Mouse (Mus musculus): Measurements from ENCODE around the gene Btbd2. TPM values are rescaled to one million over a fixed set of nuclear protein-coding genes. Genes with fewer than 3 reads are reported as not detected.
"Not testable (repeated sequence)": the region's sequence is repeated elsewhere in the genome, so short reads cannot be mapped to it uniquely, and the experiment has no call there.

The Btbd2 gene
- polyA plus RNA-seq, 1 experiment from 2014 or later = 71.8 TPM

DNA sequence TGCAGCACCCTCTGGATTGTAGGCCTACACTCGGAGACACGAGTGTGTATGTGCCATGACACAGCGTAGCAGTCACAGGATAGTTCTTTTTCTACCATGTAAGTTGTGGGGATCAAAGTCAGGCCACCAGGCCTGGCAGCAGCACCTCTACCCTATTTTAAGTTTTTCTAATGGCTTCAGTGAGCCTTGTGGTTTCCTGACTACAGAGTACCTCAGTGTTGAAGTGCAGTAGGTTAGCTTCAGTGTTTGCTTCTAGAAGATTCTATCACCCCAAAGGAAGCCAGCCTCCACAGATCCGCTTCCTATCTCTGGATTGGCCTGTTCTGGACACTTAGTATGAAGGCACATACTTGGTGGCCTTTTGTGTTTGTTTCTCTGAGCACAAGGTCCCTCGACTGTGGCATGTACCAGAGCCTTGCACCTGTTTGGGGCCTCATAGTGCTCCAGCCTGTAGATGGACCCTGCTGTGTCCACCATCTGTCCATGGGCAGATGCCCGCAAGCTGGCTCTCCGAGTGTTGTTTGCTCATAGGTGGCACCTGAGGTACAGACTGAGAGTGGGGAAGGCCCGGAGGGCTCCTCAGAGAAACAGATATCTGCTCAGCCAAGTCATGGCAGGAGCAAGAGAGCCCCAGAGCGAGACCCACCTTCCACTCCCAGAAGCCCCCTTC, 46.6 kb downstream of the Btbd2 start:
- Histone ChIP-seq H3K4me3 (ENCODE audit: low read depth, low read length) (no peak overlapping the region), H3K27ac (ENCODE audit: low read length) (no peak overlapping the region), H3K9ac (ENCODE audit: low read depth, low read length) (0 out of 2 replicates have a peak overlapping the region, but pooled peaks have one; percentile 6), H3K4me2 (ENCODE audit: low read length) (no peak overlapping the region), H3K36me3 (ENCODE audit: control insufficient read depth, insufficient read depth, low read length) (peaks cover 41% of the 10 kb centered on the region), H3K9me3 (replicated peaks; ENCODE audit: control insufficient read depth, low read length, poor library complexity, severe bottlenecking) (no peaks in the 10 kb centered on the region), H3K27me3 (ENCODE audit: control insufficient read depth, insufficient read depth, low read depth, low read length) (no peaks in the 10 kb centered on the region), H3K4me1 (ENCODE audit: control insufficient read depth, insufficient read depth, low read length) (no peaks in the 10 kb centered on the region)
- WGBS = 93% methylated on average over 9 of the region's 9 CpGs
- no peak for ATAC-seq

DNA sequence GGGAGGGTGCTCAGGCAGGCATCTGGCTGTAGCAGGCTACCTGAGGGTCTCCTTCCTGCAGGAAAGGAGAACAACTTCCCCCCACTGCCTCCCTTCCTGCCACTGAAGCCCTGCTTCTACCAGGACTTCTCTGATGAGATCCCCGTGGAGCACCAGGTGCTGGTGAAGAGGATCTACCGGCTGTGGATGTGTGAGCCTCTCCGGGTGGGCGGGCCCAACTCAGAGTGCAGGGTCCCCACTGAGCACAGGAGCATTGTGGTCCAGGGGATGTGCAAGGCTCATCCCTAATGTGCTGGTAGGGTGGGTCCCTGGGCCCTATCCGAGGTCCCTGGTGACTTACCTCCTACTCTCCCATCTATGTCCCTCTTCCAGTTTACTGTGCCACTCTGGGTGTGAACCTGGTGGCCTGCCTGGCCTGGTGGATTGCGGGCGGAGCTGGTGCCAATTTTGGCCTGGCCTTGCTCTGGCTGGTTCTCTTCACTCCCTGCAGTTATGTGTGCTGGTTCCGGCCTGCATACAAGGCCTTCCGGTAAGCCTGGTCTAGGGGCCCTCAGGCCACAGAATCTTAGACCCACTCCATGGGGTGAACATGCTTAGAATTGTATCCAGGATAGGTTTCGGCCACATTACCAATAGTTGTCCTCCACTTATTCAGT, 47.5 kb downstream of the Btbd2 start:
- Histone ChIP-seq H3K4me3 (ENCODE audit: low read depth, low read length) (no peak overlapping the region), H3K27ac (ENCODE audit: low read length) (no peak overlapping the region), H3K36me3 (ENCODE audit: control insufficient read depth, insufficient read depth, low read length) (peaks cover 36% of the 10 kb centered on the region), H3K9ac (ENCODE audit: low read depth, low read length) (no peak overlapping the region), H3K4me2 (ENCODE audit: low read length) (no peak overlapping the region), H3K9me3 (replicated peaks; ENCODE audit: control insufficient read depth, low read length, poor library complexity, severe bottlenecking) (no peaks in the 10 kb centered on the region), H3K4me1 (ENCODE audit: control insufficient read depth, insufficient read depth, low read length) (peaks cover 2% of the 10 kb centered on the region; the same call in 1 of the 2 replicates), H3K27me3 (ENCODE audit: control insufficient read depth, insufficient read depth, low read depth, low read length) (no peaks in the 10 kb centered on the region)
- no peak for ATAC-seq
- 90% methylated on average over 10 of the region's 10 CpGs for WGBS

DNA sequence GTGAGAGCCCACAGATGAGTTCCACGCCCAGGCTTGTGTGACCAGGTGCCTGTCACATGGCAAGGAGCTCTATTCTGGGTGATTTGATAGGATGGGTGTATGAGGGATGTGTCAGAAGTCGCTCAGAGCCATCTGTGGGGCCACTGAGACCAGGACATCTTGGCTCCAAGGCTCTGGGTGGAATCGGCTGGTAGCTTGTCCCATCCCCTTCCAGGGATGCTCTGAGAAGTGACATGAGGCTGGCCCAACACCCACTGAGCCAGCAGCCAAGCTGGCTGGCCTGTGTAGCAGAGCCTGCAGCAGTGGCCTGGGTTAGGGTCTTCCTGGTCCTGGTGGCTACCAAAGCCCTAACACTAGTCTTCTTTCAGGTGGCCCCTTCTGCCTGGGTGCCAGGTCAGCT, 48.4 kb downstream of the Btbd2 start:
- Histone ChIP-seq H3K4me3 (ENCODE audit: low read depth, low read length) (no peak overlapping the region), H3K9me3 (replicated peaks; ENCODE audit: control insufficient read depth, low read length, poor library complexity, severe bottlenecking) (no peaks in the 10 kb centered on the region), H3K27ac (ENCODE audit: low read length) (no peak overlapping the region), H3K36me3 (ENCODE audit: control insufficient read depth, insufficient read depth, low read length) (peaks cover 33% of the 10 kb centered on the region), H3K4me1 (ENCODE audit: control insufficient read depth, insufficient read depth, low read length) (peaks cover 12% of the 10 kb centered on the region), H3K27me3 (ENCODE audit: control insufficient read depth, insufficient read depth, low read depth, low read length) (no peaks in the 10 kb centered on the region), H3K9ac (ENCODE audit: low read depth, low read length) (no peak overlapping the region; the same call in 1 of the 2 replicates), H3K4me2 (ENCODE audit: low read length) (no peak overlapping the region)
- no peak for ATAC-seq
- WGBS = 90% methylated on average over 3 of the region's 3 CpGs

GRCm38 (mm10) chr10:80606737-80607350, 50.0 kb downstream of the Btbd2 start:
- no peak overlapping the region for H3K27ac ChIP-seq (ENCODE audit: low read length)
- H3K9ac ChIP-seq (ENCODE audit: low read depth, low read length) = no peak overlapping the region
- H3K4me3 ChIP-seq (ENCODE audit: low read depth, low read length) = no peak overlapping the region
- no peak overlapping the region for H3K4me2 ChIP-seq (ENCODE audit: low read length)
- H3K9me3 ChIP-seq (replicated peaks; ENCODE audit: control insufficient read depth, low read length, poor library complexity, severe bottlenecking) = no peaks in the 10 kb centered on the region
- 96% methylated on average over 34 of the region's 34 CpGs for WGBS
- ATAC-seq = no peak
- no peaks in the 10 kb centered on the region for H3K27me3 ChIP-seq (ENCODE audit: control insufficient read depth, insufficient read depth, low read depth, low read length)
- peaks cover 33% of the 10 kb centered on the region for H3K36me3 ChIP-seq (ENCODE audit: control insufficient read depth, insufficient read depth, low read length)
- peaks cover 18% of the 10 kb centered on the region for H3K4me1 ChIP-seq (ENCODE audit: control insufficient read depth, insufficient read depth, low read length)

DNA sequence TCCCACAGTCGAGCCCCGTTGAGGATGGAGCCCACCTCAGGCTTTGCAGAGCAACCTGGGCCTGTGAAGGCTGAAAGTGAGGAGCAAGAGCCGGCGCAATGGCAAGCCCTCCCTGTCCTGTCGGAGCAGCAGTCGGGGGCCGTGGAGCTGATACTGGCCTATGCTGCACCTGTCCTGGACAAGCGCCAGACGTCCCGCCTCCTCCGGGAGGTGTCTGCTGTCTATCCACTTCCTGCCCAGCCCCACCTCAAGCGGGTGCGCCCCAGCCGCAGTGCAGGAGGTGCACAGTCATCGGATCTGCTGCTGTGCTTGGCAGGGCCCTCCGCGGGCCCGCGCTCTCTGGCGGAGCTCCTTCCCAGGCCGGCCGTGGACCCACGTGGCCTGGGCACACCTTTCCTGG, 50.6 kb downstream of the Btbd2 start:
- Histone ChIP-seq H3K4me3 (ENCODE audit: low read depth, low read length) (no peak overlapping the region), H3K4me2 (ENCODE audit: low read length) (no peak overlapping the region), H3K9me3 (replicated peaks; ENCODE audit: control insufficient read depth, low read length, poor library complexity, severe bottlenecking) (no peaks in the 10 kb centered on the region), H3K4me1 (ENCODE audit: control insufficient read depth, insufficient read depth, low read length) (peaks cover 18% of the 10 kb centered on the region), H3K9ac (ENCODE audit: low read depth, low read length) (no peak overlapping the region), H3K27ac (ENCODE audit: low read length) (no peak overlapping the region), H3K27me3 (ENCODE audit: control insufficient read depth, insufficient read depth, low read depth, low read length) (no peaks in the 10 kb centered on the region), H3K36me3 (ENCODE audit: control insufficient read depth, insufficient read depth, low read length) (peaks cover 33% of the 10 kb centered on the region)
- ATAC-seq = no peak
- 95% methylated on average over 23 of the region's 23 CpGs for WGBS

DNA sequence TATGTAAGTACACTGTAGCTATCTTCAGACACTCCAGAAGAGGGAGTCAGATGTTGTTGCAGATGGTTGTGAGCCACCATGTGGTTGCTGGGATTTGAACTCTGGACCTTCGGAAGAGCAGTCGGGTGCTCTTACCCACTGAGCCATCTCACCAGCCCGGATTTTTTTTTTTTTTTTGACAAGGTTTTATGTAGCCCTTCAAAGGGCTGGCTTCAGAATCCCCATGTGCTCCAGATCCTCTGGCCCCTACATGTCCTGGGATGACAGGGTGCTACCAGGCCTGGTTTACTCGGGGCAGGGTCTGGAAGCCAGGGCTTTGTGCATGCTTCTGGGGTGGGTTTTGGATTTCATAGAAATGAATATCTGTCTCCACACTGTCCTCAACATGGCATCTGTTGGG, 51.1 kb downstream of the Btbd2 start, which contains the start of gene Gm49322:
Gm49322 (plus strand) TSS at position 301 of the 400 bp plus-strand sequence.
- WGBS = 92% methylated on average over 2 of the region's 4 CpGs
- H3K27ac ChIP-seq (ENCODE audit: low read length); H3K27me3 ChIP-seq (ENCODE audit: control insufficient read depth, insufficient read depth, low read depth, low read length); H3K9me3 ChIP-seq (replicated peaks; ENCODE audit: control insufficient read depth, low read length, poor library complexity, severe bottlenecking); H3K4me3 ChIP-seq (ENCODE audit: low read depth, low read length); H3K4me2 ChIP-seq (ENCODE audit: low read length); ATAC-seq; H3K9ac ChIP-seq (ENCODE audit: low read depth, low read length): not testable (repeated sequence)
- Histone ChIP-seq H3K36me3 (ENCODE audit: control insufficient read depth, insufficient read depth, low read length) (peaks cover 33% of the 10 kb centered on the region), H3K4me1 (ENCODE audit: control insufficient read depth, insufficient read depth, low read length) (peaks cover 18% of the 10 kb centered on the region)

- Histone ChIP-seq H3K9ac (ENCODE audit: low read depth, low read length) (no peak overlapping the region), H3K9me3 (replicated peaks; ENCODE audit: control insufficient read depth, low read length, poor library complexity, severe bottlenecking) (no peaks in the 10 kb centered on the region), H3K27ac (ENCODE audit: low read length) (no peak overlapping the region), H3K4me1 (ENCODE audit: control insufficient read depth, insufficient read depth, low read length) (peaks cover 18% of the 10 kb centered on the region), H3K4me2 (ENCODE audit: low read length) (no peak overlapping the region), H3K4me3 (ENCODE audit: low read depth, low read length) (no peak overlapping the region), H3K27me3 (ENCODE audit: control insufficient read depth, insufficient read depth, low read depth, low read length) (no peaks in the 10 kb centered on the region), H3K36me3 (ENCODE audit: control insufficient read depth, insufficient read depth, low read length) (peaks cover 33% of the 10 kb centered on the region)
- no peak for ATAC-seq
- WGBS = 88% methylated on average over 2 of the region's 2 CpGs
Observed at GRCm38 (mm10) chr10:80604988-80605387, 51.9 kb downstream of the Btbd2 start.

DNA sequence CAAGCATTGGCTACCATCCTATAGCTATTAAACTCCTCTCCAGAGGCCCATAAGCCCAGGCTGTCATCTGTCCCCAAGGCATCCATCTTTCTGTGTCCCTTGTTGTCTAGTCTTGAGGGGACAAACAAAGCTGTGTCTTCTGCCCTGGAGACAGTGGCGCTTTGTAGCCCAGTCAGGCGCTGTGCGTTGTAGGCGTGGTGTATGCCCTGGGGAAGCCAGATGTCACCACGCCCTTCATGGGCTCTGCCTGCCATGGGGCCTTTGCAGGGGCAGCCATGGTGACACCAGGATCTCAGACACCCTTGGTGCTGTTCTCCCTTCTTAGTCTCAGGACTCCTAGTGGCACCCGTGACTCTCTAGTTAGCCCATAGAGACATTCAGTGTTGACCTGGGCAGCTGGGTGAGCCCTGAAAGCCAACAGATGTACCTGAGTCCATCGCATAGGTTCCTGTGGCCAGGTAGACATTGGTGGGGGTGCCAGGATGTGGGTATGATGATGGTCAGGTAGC, 52.8 kb downstream of the Btbd2 start:
- no peaks in the 10 kb centered on the region for H3K27me3 ChIP-seq (ENCODE audit: control insufficient read depth, insufficient read depth, low read depth, low read length)
- H3K36me3 ChIP-seq (ENCODE audit: control insufficient read depth, insufficient read depth, low read length) = peaks cover 29% of the 10 kb centered on the region
- peak overlapping the region; percentile 73; the same call in 1 of the 2 replicates for H3K4me3 ChIP-seq (ENCODE audit: low read depth, low read length)
- H3K4me1 ChIP-seq (ENCODE audit: control insufficient read depth, insufficient read depth, low read length) = peaks cover 18% of the 10 kb centered on the region
- no peak for ATAC-seq
- no peak overlapping the region for H3K27ac ChIP-seq (ENCODE audit: low read length)
- peak overlapping the region; percentile 77 for H3K4me2 ChIP-seq (ENCODE audit: low read length)
- no peaks in the 10 kb centered on the region for H3K9me3 ChIP-seq (replicated peaks; ENCODE audit: control insufficient read depth, low read length, poor library complexity, severe bottlenecking)
- WGBS = 93% methylated on average over 7 of the region's 7 CpGs
- H3K9ac ChIP-seq (ENCODE audit: low read depth, low read length) = peak overlapping the region; percentile 80

GRCm38 (mm10) chr10:80603364-80603763, 53.5 kb downstream of the Btbd2 start:
- peak; percentile 33 for ATAC-seq
- Histone ChIP-seq H3K9ac (ENCODE audit: low read depth, low read length) (peak overlapping the region; percentile 80), H3K27ac (ENCODE audit: low read length) (peak overlapping the region; percentile 93), H3K27me3 (ENCODE audit: control insufficient read depth, insufficient read depth, low read depth, low read length) (no peaks in the 10 kb centered on the region; the same call in 1 of the 2 replicates), H3K9me3 (replicated peaks; ENCODE audit: control insufficient read depth, low read length, poor library complexity, severe bottlenecking) (no peaks in the 10 kb centered on the region), H3K4me2 (ENCODE audit: low read length) (peak overlapping the region; percentile 77), H3K4me3 (ENCODE audit: low read depth, low read length) (peak overlapping the region; percentile 73), H3K4me1 (ENCODE audit: control insufficient read depth, insufficient read depth, low read length) (peaks cover 18% of the 10 kb centered on the region), H3K36me3 (ENCODE audit: control insufficient read depth, insufficient read depth, low read length) (peaks cover 23% of the 10 kb centered on the region)
- 31% methylated on average over 7 of the region's 7 CpGs for WGBS
